Mouse (Mus musculus) mouse embryonic stem cell (cell line): Measurements from ENCODE around the gene Rapgef3.

Experiments
- in situ Hi-C, 2 experiments: fragments of 300-500 bp; cut with MboI; formaldehyde crosslinking; loops; 1 replicate in 1 of 2; 3 replicates in 1 of 2; pipeline ENCODE4 v1.14.3; 2019 to 2020; ENCODE audit warnings: low sequenced_read_pairs in 2 of 2, low pct_unique_long_range_greater_than_20kb in 1 of 2, mixed read lengths in 1 of 2; ENCODE audit not compliant: unreplicated experiment in 1 of 2

Gene Rapgef3

GRCm38 (mm10) chr15:97731111-97731510 lies 36.7 kb downstream of the Rapgef3 start, which contains the start of gene Endou:
TSS of gene Endou (minus strand) at chr15:97731339.
- in situ Hi-C loops: no loop called here

GRCm38 (mm10) chr15:97730365-97730764 lies 37.4 kb downstream of the Rapgef3 start:
- in situ Hi-C loops: no loop called here

- in situ Hi-C loops: no loop called here
Observed at GRCm38 (mm10) chr15:97728804-97729203, 39.0 kb downstream of the Rapgef3 start.

- in situ Hi-C loops: no loop called here
Observed at GRCm38 (mm10) chr15:97728394-97728793, 39.4 kb downstream of the Rapgef3 start.

- in situ Hi-C loops: no loop called here
Observed at GRCm38 (mm10) chr15:97727520-97727919, 40.3 kb downstream of the Rapgef3 start.

GRCm38 (mm10) chr15:97727048-97727447 lies 40.7 kb downstream of the Rapgef3 start:
- in situ Hi-C loops: no loop called here

GRCm38 (mm10) chr15:97726310-97726709 lies 41.5 kb downstream of the Rapgef3 start:
- in situ Hi-C loops: no loop called here

GRCm38 (mm10) chr15:97725198-97725785 lies 42.5 kb downstream of the Rapgef3 start:
- in situ Hi-C loops: no loop called here

GRCm38 (mm10) chr15:97724346-97725197 lies 43.2 kb downstream of the Rapgef3 start:
- in situ Hi-C loops: no loop called here

- in situ Hi-C loops: no loop called here
Observed at GRCm38 (mm10) chr15:97723536-97724345, 44.0 kb downstream of the Rapgef3 start.

GRCm38 (mm10) chr15:97721008-97721701 lies 46.6 kb downstream of the Rapgef3 start:
- in situ Hi-C loops: no loop called here

- in situ Hi-C loops: no loop called here
Observed at GRCm38 (mm10) chr15:97720026-97720675, 47.6 kb downstream of the Rapgef3 start.

GRCm38 (mm10) chr15:97719494-97719893 lies 48.3 kb downstream of the Rapgef3 start:
- in situ Hi-C loops: loop anchor here in 1 of 2 experiments (5.0 kb wide), 2 partner anchors 73 to 133 kb away; no protein-coding TSS in a partner anchor

- in situ Hi-C loops: loop anchor here in 1 of 2 experiments (5.0 kb wide), 2 partner anchors 74 to 134 kb away; no protein-coding TSS in a partner anchor
Observed at GRCm38 (mm10) chr15:97718535-97719155, 49.1 kb downstream of the Rapgef3 start.

- in situ Hi-C loops: loop anchor here in 1 of 2 experiments (5.0 kb wide), 2 partner anchors 74 to 134 kb away; no protein-coding TSS in a partner anchor
Observed at GRCm38 (mm10) chr15:97717861-97718534, 49.8 kb downstream of the Rapgef3 start.

GRCm38 (mm10) chr15:97716782-97717181 lies 51.0 kb downstream of the Rapgef3 start:
- in situ Hi-C loops: loop anchor here in 1 of 2 experiments (5.0 kb wide), 2 partner anchors 76 to 136 kb away; no protein-coding TSS in a partner anchor

- in situ Hi-C loops: loop anchor here in 1 of 2 experiments (5.0 kb wide), 2 partner anchors 77 to 137 kb away; no protein-coding TSS in a partner anchor
Observed at GRCm38 (mm10) chr15:97715734-97716133, 52.0 kb downstream of the Rapgef3 start.
